Mouse (Mus musculus): ENCODE measurements around the gene Cpne4. TPM values are rescaled to one million over a fixed set of nuclear protein-coding genes. Genes with fewer than 3 reads are reported as not detected.

Cpne4 gene
- polyA plus RNA-seq, 1 experiment from 2014 or later: 2.7 TPM

GRCm38 (mm10) chr9:104828646-104829045 lies 281.6 kb downstream of the Cpne4 start:
- no peaks in the 10 kb centered on the region for H3K27me3 ChIP-seq
- 62% methylated on average over 3 of the region's 3 CpGs for WGBS
- H3K36me3 ChIP-seq: no peaks in the 10 kb centered on the region
- no peak for ATAC-seq (ENCODE audit: insufficient number of reproducible peaks, insufficient read depth, low FRiP score, low TSS enrichment)
- no peak overlapping the region for H3K9ac ChIP-seq
- H3K4me2 ChIP-seq (replicated peaks): no peak overlapping the region
- no peaks in the 10 kb centered on the region for H3K4me1 ChIP-seq
- no peak overlapping the region for H3K27ac ChIP-seq
- H3K9me3 ChIP-seq: no peaks in the 10 kb centered on the region
- no peak overlapping the region for H3K4me3 ChIP-seq

DNA sequence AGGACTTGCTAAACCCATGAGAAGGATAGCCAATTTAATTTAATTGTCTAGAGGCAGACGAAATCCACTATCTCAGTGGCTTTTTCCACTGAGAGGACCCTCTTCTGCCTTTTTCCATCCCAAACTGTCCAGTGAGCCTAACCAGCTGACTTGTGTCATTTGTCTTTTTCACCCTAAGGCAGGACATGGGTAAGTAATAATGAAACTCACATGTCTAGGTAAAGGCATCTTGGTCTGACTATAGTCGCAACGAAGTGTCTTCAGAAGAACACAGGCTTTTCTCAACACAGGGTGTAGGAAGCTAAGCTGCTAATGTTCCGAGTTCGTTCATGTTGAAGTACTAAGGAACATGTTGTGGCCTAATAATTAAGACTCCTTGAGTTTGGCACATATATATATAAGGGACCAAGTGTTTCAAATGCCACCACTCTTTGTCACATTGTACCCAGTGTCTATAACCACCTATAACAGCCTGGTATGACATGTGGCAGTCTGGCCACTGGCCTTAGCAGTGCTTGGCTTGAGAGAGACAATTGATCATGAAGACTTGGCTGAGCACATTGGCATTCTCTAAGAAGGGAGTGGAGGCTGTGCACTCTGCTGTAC lies 286.0 kb downstream of the Cpne4 start:
- no peaks in the 10 kb centered on the region for H3K27me3 ChIP-seq
- H3K27ac ChIP-seq: no peak overlapping the region
- H3K9ac ChIP-seq: no peak overlapping the region
- no peak for ATAC-seq (ENCODE audit: insufficient number of reproducible peaks, insufficient read depth, low FRiP score, low TSS enrichment)
- WGBS: 89% methylated on average over 5 of the region's 5 CpGs
- no peak overlapping the region for H3K4me2 ChIP-seq (replicated peaks)
- no peaks in the 10 kb centered on the region for H3K36me3 ChIP-seq
- H3K4me3 ChIP-seq: no peak overlapping the region
- no peaks in the 10 kb centered on the region for H3K9me3 ChIP-seq
- no peaks in the 10 kb centered on the region for H3K4me1 ChIP-seq

DNA sequence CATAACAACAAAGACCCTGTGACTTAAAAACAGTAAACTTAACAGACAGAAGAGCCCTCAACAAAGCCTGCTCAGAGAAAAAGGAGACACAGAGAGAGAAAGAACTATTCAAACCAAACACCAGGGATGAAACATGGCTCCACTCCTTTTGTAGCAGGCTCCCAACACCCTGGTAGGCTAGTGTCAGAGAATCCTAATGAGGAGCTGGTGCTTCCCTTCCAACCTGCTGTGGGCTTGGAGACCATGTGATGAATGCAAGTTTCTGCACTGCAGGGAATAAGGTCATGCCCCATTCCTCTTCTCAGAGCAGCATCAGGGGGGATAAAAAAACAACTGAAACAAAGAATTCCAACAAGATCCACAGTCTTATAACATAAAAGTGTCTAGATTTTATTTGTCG lies 290.8 kb downstream of the Cpne4 start:
- Histone ChIP-seq H3K36me3 (no peaks in the 10 kb centered on the region), H3K9ac (no peak overlapping the region), H3K9me3 (no peaks in the 10 kb centered on the region), H3K27me3 (no peaks in the 10 kb centered on the region), H3K4me2 (replicated peaks) (no peak overlapping the region), H3K4me3 (no peak overlapping the region), H3K27ac (no peak overlapping the region), H3K4me1 (no peaks in the 10 kb centered on the region)
- WGBS: 50% methylated on average over 1 of the region's 1 CpGs
- ATAC-seq (ENCODE audit: insufficient number of reproducible peaks, insufficient read depth, low FRiP score, low TSS enrichment): no peak

DNA sequence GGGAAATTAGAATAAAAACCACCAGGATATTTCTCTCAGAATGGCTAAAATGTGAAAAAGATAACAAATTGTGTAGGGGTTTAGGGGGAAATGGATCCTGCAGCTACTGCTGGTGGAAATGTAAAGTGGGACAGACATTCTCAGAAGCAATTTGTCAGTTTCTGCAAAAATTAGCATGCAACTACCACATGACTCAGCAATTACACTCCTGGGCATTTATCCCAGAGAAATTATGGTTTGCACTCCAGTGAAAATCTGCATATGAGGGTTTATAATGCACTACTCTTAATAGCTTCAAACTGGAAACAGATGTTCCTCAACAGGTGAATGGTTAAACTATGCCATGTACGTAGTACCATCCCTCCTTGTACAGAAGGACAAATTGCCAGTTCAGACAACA lies 294.2 kb downstream of the Cpne4 start:
- H3K9ac ChIP-seq: no peak overlapping the region

DNA sequence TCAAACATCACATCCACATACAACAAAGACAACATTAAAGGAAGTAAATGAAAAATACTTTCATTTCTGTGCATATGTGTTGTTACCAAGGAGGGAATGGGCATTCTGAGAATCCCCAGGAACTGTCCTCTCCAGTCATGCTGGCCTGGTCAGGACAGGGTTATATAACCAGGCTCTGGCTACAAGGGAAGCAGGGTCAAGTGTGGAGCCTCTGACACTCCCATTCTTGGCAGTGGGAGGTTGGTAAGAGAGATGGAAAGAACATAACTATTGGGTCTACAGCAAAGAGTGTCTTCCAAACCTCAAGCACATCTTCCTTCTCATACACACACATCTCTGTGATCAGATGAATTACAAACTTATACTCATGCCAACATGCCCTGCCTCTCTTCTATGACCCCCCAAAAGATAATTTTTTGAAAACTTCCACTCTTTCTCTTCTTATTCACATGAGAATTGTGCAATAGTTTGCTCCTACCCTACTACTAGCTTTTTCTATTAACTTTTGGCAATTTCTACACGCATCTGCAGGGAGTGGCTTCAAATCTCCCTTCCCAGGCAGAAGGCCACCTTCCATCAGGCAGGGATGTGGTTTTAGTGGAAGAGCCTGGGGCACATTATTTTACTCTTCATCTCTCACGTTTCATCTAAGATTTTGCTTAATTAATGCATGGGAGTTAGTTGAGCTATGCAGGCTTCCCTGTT lies 298.3 kb downstream of the Cpne4 start:
- Histone ChIP-seq H3K27ac (no peak overlapping the region), H3K9ac (no peak overlapping the region), H3K4me1 (no peaks in the 10 kb centered on the region), H3K4me3 (no peak overlapping the region), H3K36me3 (no peaks in the 10 kb centered on the region), H3K4me2 (replicated peaks) (no peak overlapping the region), H3K27me3 (no peaks in the 10 kb centered on the region), H3K9me3 (no peaks in the 10 kb centered on the region)
- 47% methylated on average over 2 of the region's 2 CpGs for WGBS
- ATAC-seq (ENCODE audit: insufficient number of reproducible peaks, insufficient read depth, low FRiP score, low TSS enrichment): no peak

More for the DNA sequence above, 294.2 kb downstream of the Cpne4 start:
- no peaks in the 10 kb centered on the region for H3K36me3 ChIP-seq
- H3K9me3 ChIP-seq: no peaks in the 10 kb centered on the region
- H3K4me1 ChIP-seq: no peaks in the 10 kb centered on the region
- H3K27ac ChIP-seq: no peak overlapping the region
- no peak overlapping the region for H3K4me2 ChIP-seq (replicated peaks)
- no peaks in the 10 kb centered on the region for H3K27me3 ChIP-seq
- WGBS: 82% methylated on average over 1 of the region's 1 CpGs
- no peak overlapping the region for H3K4me3 ChIP-seq
- ATAC-seq (ENCODE audit: insufficient number of reproducible peaks, insufficient read depth, low FRiP score, low TSS enrichment): no peak

- H3K9ac ChIP-seq: no peak overlapping the region
- H3K4me3 ChIP-seq: no peak overlapping the region
- no peak for ATAC-seq (ENCODE audit: insufficient number of reproducible peaks, insufficient read depth, low FRiP score, low TSS enrichment)
- WGBS: 72% methylated on average over 3 of the region's 3 CpGs
- no peak overlapping the region for H3K27ac ChIP-seq
- no peaks in the 10 kb centered on the region for H3K36me3 ChIP-seq
- H3K4me1 ChIP-seq: no peaks in the 10 kb centered on the region
- H3K27me3 ChIP-seq: no peaks in the 10 kb centered on the region
- no peak overlapping the region for H3K4me2 ChIP-seq (replicated peaks)
- no peaks in the 10 kb centered on the region for H3K9me3 ChIP-seq
These were observed 306.6 kb downstream of the Cpne4 start for GRCm38 (mm10) chr9:104853701-104854100.

GRCm38 (mm10) chr9:104854245-104854921 lies 307.3 kb downstream of the Cpne4 start:
- Histone ChIP-seq H3K27me3 (no peaks in the 10 kb centered on the region), H3K36me3 (no peaks in the 10 kb centered on the region), H3K9ac (no peak overlapping the region), H3K4me1 (no peaks in the 10 kb centered on the region), H3K4me2 (replicated peaks) (no peak overlapping the region), H3K27ac (no peak overlapping the region), H3K9me3 (no peaks in the 10 kb centered on the region), H3K4me3 (no peak overlapping the region)
- WGBS: 76% methylated on average over 6 of the region's 6 CpGs
- ATAC-seq (ENCODE audit: insufficient number of reproducible peaks, insufficient read depth, low FRiP score, low TSS enrichment): no peak

- WGBS: 88% methylated on average over 1 of the region's 1 CpGs
- Histone ChIP-seq H3K27ac (no peak overlapping the region), H3K4me2 (replicated peaks) (no peak overlapping the region)
These were observed 318.7 kb downstream of the Cpne4 start for GRCm38 (mm10) chr9:104865830-104866229.

DNA sequence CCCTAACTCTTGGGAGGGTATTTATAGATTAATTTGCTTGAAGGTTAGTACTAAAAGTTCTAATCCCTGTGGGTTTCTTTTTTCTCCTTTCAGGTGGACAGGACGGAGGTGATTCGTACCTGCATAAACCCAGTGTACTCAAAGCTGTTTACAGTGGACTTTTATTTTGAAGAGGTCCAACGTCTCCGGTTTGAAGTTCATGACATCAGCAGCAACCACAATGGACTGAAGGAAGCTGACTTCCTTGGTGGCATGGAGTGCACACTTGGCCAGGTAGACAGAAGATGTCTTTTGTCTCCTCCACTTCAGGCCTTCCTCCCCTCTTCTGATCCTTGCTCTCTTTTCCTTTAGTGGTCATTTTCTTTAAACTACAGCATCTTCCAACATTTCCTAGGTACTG lies 325.5 kb downstream of the Cpne4 start:
- H3K27ac ChIP-seq: no peak overlapping the region
- H3K36me3 ChIP-seq: no peaks in the 10 kb centered on the region
- no peak overlapping the region for H3K4me2 ChIP-seq (replicated peaks)
- ATAC-seq (ENCODE audit: insufficient number of reproducible peaks, insufficient read depth, low FRiP score, low TSS enrichment): no peak
- WGBS: 82% methylated on average over 4 of the region's 4 CpGs
- no peaks in the 10 kb centered on the region for H3K27me3 ChIP-seq
- no peaks in the 10 kb centered on the region for H3K9me3 ChIP-seq
- no peak overlapping the region for H3K4me3 ChIP-seq
- H3K9ac ChIP-seq: no peak overlapping the region
- H3K4me1 ChIP-seq: no peaks in the 10 kb centered on the region

More at GRCm38 (mm10) chr9:104865830-104866229, 318.7 kb downstream of the Cpne4 start:
- Histone ChIP-seq H3K4me1 (no peaks in the 10 kb centered on the region), H3K9ac (no peak overlapping the region), H3K36me3 (no peaks in the 10 kb centered on the region), H3K27me3 (no peaks in the 10 kb centered on the region), H3K4me3 (no peak overlapping the region), H3K9me3 (no peaks in the 10 kb centered on the region)
- no peak for ATAC-seq (ENCODE audit: insufficient number of reproducible peaks, insufficient read depth, low FRiP score, low TSS enrichment)

DNA sequence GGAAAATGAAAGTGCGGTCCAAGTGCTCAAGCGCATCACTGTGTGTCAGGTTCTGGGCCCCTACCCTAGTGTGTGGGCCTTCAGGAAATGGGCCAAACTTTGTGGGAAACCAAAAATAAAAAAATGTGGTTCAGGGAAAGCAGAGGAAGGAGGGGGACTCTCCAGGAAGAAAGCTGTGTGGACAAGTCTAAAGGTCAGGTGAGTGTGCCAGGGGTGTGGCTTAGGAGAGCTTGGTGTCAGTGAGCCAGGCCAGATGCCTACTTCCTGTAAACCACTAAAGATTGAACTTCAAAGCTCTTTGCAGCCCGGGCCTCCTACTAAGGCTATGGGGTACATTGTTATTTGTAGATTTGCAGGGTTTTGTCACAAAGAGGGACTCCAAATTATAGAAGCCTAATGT lies 327.1 kb downstream of the Cpne4 start:
- H3K4me2 ChIP-seq (replicated peaks): no peak overlapping the region
- H3K4me3 ChIP-seq: no peak overlapping the region
- ATAC-seq (ENCODE audit: insufficient number of reproducible peaks, insufficient read depth, low FRiP score, low TSS enrichment): no peak
- whole genome bisulfite sequencing: 75% methylated on average over 3 of the region's 3 CpGs
- H3K4me1 ChIP-seq: no peaks in the 10 kb centered on the region
- H3K9ac ChIP-seq: no peak overlapping the region
- no peaks in the 10 kb centered on the region for H3K9me3 ChIP-seq
- H3K27ac ChIP-seq: no peak overlapping the region
- no peaks in the 10 kb centered on the region for H3K36me3 ChIP-seq
- no peaks in the 10 kb centered on the region for H3K27me3 ChIP-seq

- H3K4me3 ChIP-seq: no peak overlapping the region
- no peaks in the 10 kb centered on the region for H3K36me3 ChIP-seq
- 64% methylated on average over 3 of the region's 3 CpGs for whole genome bisulfite sequencing
- ATAC-seq (ENCODE audit: insufficient number of reproducible peaks, insufficient read depth, low FRiP score, low TSS enrichment): no peak
- no peak overlapping the region for H3K4me2 ChIP-seq (replicated peaks)
- no peaks in the 10 kb centered on the region for H3K4me1 ChIP-seq
- no peaks in the 10 kb centered on the region for H3K27me3 ChIP-seq
- no peaks in the 10 kb centered on the region for H3K9me3 ChIP-seq
- no peak overlapping the region for H3K27ac ChIP-seq
- H3K9ac ChIP-seq: no peak overlapping the region
These were observed 329.9 kb downstream of the Cpne4 start for GRCm38 (mm10) chr9:104877014-104877413.

- Histone ChIP-seq H3K4me3 (no peak overlapping the region), H3K4me1 (no peaks in the 10 kb centered on the region), H3K27me3 (no peaks in the 10 kb centered on the region), H3K27ac (no peak overlapping the region), H3K36me3 (no peaks in the 10 kb centered on the region), H3K9ac (no peak overlapping the region), H3K9me3 (no peaks in the 10 kb centered on the region), H3K4me2 (replicated peaks) (no peak overlapping the region)
- no peak for ATAC-seq (ENCODE audit: insufficient number of reproducible peaks, insufficient read depth, low FRiP score, low TSS enrichment)
- WGBS: 89% methylated on average over 6 of the region's 6 CpGs
These were observed 331.5 kb downstream of the Cpne4 start for GRCm38 (mm10) chr9:104878558-104878957.

Measured in embryonic facial prominence, embryonic 12.5 days (tissue).